Mouse (Mus musculus) embryonic facial prominence, embryonic 10.5 days (tissue): Measurements from ENCODE around the gene Map2k7. TPM values are rescaled to one million over a fixed set of nuclear protein-coding genes. Genes with fewer than 3 reads are reported as not detected.

Source experiments
- DNase-seq: peaks from one replicate; pipeline ENCODE4 v3.0.0-alpha.2; 2017; ENCODE audit warnings: low spot score
- H3K27ac ChIP-seq: fragments of 300-500 bp; sonication (generic); replicated peaks from 2 replicates; pipeline ENCODE4 v1.5.1; 2016; ENCODE audit warnings: mild to moderate bottlenecking
- H3K27me3 ChIP-seq: fragments of 300-500 bp; sonication (generic); replicated peaks from 2 replicates; pipeline ENCODE4 v1.6.1; 2016; ENCODE audit warnings: low read depth, mild to moderate bottlenecking; ENCODE audit not compliant: poor library complexity, severe bottlenecking
- H3K36me3 ChIP-seq: fragments of 300-500 bp; sonication (generic); replicated peaks from 2 replicates; pipeline ENCODE4 v1.6.1; 2016; ENCODE audit warnings: mild to moderate bottlenecking, moderate library complexity
- H3K4me1 ChIP-seq: fragments of 300-500 bp; sonication (generic); 2 replicates; pipeline ENCODE4 v1.6.1; 2016
- H3K4me3 ChIP-seq: fragments of 300-500 bp; sonication (generic); 2 replicates; pipeline ENCODE4 v1.5.1; 2016; ENCODE audit warnings: mild to moderate bottlenecking, moderate library complexity
- H3K9me3 ChIP-seq: fragments of 300-500 bp; sonication (generic); 2 replicates; pipeline ENCODE4 v1.6.1; 2016; ENCODE audit warnings: mild to moderate bottlenecking
- WGBS: fragments of 180-500 bp; shearing (Covaris S2); methylation state at CpG from one replicate; pipeline ENCODE4 v1.1.7; 2016; 5-methylcytosine and 5-hydroxymethylcytosine counted together
- polyA plus RNA-seq: library from polyadenylated mRNA; unstranded; fragments of >200 nt; fragmentation: Nextera tagmentation; extraction: Ambion mirVana; gene quantifications from 2 replicates; pipeline ENCODE4 v1.2.1, GENCODE M21; 2016

Gene Map2k7
- polyA plus RNA-seq, 1 experiment from 2014 or later = 32.8 TPM

DNA sequence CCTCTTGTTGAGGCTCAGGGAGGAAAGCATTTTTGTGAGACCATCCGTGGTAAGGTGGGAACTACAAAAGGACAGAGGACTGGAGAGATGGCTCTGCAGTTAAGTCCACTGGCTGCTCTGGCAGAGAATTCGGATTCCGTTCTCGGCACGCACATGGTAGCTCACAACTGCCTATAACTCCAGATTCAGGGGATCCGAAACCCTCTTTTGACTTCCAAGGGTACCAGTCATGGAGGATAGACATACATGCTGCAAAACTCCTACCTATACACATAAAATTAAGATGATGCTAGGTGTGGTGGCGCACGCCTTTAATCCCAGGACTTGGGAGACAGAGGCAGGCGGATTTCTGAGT, 37.5 kb downstream of the Map2k7 start:
- Histone ChIP-seq H3K36me3 (peaks cover 31% of the 10 kb centered on the region), H3K27me3 (no peaks in the 10 kb centered on the region), H3K9me3 (no peaks in the 10 kb centered on the region), H3K4me1 (peaks cover 8% of the 10 kb centered on the region), H3K4me3 (peak overlapping the region; percentile 88), H3K27ac (peak overlapping the region; percentile 89)
- no peak for DNase-seq
- WGBS = 29% methylated on average over 9 of the region's 9 CpGs

DNA sequence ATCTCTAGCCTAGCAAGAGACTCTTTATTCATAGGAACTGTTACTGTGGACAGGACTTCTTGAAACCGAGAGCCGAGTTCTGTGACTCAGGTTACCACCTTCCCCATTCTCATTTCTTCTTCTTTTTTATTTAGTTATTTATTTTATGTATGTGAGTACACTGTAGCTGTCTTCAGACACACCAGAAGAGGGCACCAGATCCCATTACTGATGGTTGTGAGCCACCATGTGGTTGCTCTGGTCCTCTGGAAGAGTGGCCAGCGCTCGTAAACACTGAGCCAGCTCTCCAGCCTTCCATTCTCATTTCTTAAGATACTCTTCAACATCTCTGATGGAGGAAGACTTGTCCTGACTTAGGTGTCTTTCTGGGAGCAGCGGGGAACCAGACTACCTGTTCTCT, 54.2 kb downstream of the Map2k7 start:
- no peak for DNase-seq
- WGBS = 92% methylated on average over 5 of the region's 5 CpGs
- H3K36me3 ChIP-seq = peaks cover 100% of the 10 kb centered on the region

More for the DNA sequence above, 54.2 kb downstream of the Map2k7 start:
- Histone ChIP-seq H3K27ac (no peak overlapping the region), H3K4me1 (no peaks in the 10 kb centered on the region), H3K9me3 (no peaks in the 10 kb centered on the region), H3K27me3 (no peaks in the 10 kb centered on the region), H3K4me3 (no peak overlapping the region)

Other genes with a start within 250 kb of the Map2k7 start
- gene Cd209f, start 132.9 kb upstream of the Map2k7 start, polyA plus RNA-seq = not detected in 2 replicates
- not detected in 2 replicates for gene Cd209g, start 104.6 kb upstream of the Map2k7 start, polyA plus RNA-seq
- gene Evi5l, start 72.2 kb upstream of the Map2k7 start, polyA plus RNA-seq = 23.3 and 25.9 TPM in 2 replicates
- 5.7 and 7.2 TPM in 2 replicates for gene Prr36, start 21.3 kb upstream of the Map2k7 start, polyA plus RNA-seq
- 0.49 and 0.56 TPM in 2 replicates for gene Lrrc8e, start 11.9 kb upstream of the Map2k7 start, polyA plus RNA-seq
- 0.44 and 0.85 TPM in 2 replicates for gene Gm49320, start 125 bp downstream of the Map2k7 start, polyA plus RNA-seq
- gene Tgfbr3l, start 9.5 kb downstream of the Map2k7 start, polyA plus RNA-seq = 4.4 and 5.2 TPM in 2 replicates
- 62.3 and 64.6 TPM in 2 replicates for gene Snapc2, start 14.3 kb downstream of the Map2k7 start, polyA plus RNA-seq
- 121 and 134 TPM in 2 replicates for gene Ctxn1, start 20.5 kb downstream of the Map2k7 start, polyA plus RNA-seq
- gene Timm44, start 37.2 kb downstream of the Map2k7 start, polyA plus RNA-seq = 64.7 and 73.3 TPM in 2 replicates
- 24.4 and 25.4 TPM in 2 replicates for gene Ccl25, start 86.5 kb downstream of the Map2k7 start, polyA plus RNA-seq
- gene Elavl1, start 86.7 kb downstream of the Map2k7 start, polyA plus RNA-seq = 362 and 373 TPM in 2 replicates